Mouse (Mus musculus): ENCODE data around the gene Selenoo.

Gene Selenoo

DNA sequence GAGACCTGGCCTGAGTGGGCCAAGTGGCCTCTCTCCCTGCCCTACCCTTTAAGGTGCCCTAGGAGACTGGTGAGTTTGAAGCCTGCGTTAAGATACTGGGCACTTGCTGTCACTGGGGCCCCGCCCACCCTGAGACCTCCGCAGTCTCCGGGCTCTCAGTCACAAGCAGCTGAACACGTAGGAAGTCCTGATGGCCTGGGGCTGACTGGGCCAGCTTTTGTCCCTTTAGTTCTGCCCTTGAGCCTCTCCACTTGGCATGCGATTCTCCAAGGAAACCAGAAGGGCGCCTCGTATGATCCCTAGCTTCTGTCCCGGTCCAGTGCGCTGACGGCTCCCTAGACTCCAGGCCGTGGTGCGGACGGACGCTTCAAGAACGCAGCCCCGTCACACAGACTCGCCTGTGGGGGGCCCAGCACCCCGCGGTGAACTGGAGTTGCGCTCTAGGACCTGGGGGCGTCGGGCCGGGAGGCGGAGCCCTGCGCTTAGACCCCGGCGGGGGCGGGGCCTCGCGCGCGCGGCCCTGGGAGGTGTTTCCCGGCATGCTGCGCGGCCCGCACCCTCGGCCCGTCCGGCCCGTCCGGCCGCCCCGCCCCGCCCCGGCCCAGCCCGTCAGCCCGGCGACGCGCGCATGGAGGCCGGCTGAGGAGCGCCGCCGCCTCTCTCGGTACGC, 13.3 kb upstream of the Selenoo start:
- DNase-seq (ENCODE audit: low spot score in 2 of 2): peak; percentile 90 to 91

DNA sequence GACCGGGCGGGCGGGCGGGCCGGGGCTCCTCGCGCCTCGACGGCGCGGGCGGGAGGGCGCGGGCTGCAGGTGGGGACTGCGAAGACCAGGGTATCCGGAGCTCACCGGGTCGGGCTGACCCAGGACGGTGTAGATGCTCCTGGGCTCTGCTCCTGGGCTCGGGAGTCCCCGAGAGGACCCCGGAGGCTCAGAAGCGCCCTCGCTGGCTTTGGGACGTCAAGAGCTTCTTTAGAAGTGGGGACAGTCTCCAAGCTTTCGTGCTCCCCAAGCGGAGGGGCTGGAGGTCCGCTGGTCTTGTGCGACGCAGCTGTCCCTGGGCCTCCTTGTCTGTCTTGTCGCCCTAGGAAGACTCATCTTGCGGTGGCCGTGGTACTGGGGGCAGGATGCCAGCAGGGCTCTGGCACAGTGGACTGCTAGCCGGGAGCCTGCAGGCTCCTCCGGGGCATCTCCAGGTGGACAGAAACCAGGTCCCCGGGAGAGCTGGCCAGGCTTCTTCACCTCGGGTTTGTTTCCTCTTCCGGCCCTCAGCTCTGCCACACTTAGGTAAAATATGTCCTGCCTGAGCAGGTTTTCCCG, 12.6 kb upstream of the Selenoo start:
- DNase-seq (ENCODE audit: low spot score in 2 of 2): peak; percentile 68 to 70

GRCm38 (mm10) chr15:89078208-89078836, 10.6 kb upstream of the Selenoo start:
- no peak for DNase-seq (ENCODE audit: low spot score in 2 of 2)

- no peak for DNase-seq (ENCODE audit: low spot score in 2 of 2)
Measured at GRCm38 (mm10) chr15:89083906-89084305, 5.0 kb upstream of the Selenoo start.

DNA sequence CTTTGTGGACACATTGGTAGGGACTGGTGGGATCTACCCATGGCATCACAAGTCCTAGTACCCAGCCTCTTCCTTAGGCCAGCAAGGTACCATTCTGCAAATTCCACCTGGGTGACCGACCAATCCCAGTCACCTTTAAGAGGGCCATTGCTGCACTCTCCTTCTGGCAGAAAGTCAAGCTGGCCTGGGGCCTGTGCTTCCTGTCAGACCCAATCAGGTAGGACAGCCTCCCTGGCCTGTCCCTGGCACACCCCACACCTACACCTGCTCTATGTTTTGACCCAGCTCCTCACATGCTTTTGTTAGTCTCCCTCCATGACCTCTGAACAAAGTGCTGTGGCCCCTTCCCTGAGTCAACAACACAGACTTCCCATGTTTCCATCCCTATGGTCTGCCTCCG, 4.1 kb upstream of the Selenoo start:
- DNase-seq (ENCODE audit: low spot score in 2 of 2): no peak

DNA sequence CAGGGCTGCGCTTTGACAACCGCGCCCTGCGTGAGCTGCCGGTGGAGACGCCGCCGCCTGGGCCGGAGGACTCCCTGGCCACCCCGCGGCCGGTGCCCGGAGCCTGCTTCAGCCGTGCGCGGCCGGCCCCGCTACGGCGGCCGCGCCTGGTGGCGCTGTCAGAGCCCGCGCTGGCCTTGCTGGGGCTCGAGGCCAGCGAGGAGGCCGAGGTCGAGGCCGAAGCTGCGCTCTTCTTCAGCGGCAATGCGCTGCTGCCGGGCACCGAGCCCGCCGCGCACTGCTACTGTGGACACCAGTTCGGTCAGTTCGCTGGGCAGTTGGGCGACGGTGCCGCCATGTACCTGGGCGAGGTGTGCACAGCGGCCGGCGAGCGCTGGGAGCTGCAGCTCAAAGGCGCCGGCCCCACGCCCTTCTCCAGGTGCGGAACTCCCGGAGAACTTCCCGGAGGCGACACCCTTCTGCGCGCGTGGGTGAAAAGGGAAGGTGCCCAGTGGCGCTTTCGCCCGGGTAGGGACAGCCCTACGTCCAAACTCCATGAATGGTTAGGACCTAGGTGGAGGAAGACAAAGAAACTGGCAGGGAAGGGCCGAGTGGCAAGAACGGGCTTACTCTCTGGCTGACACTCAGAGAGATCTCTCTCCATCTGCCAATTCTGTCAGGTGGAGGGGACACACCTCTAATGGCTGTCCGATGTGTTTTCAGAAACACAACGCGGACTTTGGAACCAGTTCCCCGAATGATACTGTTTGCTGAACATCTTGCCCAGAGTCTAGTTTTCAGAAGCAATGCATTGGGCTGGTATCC, 566 bp downstream of the Selenoo start:
- DNase-seq (ENCODE audit: low spot score in 2 of 2): no peak

DNA sequence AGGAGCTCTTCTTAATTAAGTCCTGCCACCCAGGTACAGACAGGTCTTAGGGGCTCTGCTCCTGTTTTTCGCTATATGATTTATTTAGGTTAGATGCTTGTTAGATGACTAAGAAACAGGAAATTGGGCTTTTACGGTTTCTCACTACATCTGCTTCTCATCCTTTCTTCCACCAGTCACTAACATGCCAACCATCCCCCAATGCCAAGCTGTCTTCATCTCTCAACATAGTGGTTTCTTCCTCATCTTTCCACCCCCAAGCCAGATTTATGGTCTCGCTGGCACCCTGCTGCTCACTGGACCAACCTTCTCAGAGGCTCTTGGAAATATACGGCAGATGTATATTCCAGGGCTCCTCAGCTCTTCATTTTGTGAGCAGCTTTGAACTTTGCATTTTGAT, 1.8 kb downstream of the Selenoo start:
- DNase-seq (ENCODE audit: low spot score in 2 of 2): no peak

DNA sequence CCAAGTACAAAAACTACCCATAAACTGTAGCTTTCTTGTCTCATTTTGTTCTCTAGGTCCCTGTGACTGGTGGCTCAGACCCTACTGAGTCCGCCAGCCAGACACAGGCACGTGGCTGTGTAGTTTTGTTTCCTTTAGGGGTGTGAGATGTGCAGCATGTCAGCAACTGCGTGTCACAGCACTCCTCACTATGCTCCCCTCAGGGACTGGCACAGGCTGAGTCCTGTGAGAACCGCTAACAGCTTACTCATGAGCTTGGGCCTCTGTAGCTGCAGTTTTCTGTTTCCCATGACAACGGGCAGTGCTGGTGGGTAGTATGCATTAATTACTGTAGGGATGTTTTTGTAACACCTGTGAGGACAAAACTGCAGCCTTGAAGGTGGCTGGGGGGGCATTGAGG, 3.3 kb downstream of the Selenoo start:
- DNase-seq (ENCODE audit: low spot score in 2 of 2): no peak

DNA sequence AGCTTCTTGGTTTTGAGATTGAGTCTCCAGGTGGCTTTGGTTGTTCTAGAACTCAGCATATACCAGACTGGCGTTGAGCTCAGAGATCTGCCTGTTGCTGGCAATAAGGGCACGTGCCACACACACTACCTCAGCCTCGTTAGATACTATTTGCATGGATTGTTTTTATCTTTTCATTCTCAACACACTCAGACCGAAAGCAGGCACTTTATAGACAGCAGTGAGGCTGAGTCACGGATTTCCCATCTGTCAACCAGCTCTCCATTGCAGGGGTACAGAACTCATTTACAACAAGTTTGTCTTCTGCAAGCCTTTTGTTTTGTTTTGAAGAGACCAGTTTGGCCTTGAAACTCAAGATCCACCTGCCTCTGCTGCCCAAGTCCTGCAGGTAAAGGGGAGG, 8.6 kb downstream of the Selenoo start:
- peak in 1 of 2 experiments; percentile 35 for DNase-seq (ENCODE audit: low spot score in 2 of 2)

DNA sequence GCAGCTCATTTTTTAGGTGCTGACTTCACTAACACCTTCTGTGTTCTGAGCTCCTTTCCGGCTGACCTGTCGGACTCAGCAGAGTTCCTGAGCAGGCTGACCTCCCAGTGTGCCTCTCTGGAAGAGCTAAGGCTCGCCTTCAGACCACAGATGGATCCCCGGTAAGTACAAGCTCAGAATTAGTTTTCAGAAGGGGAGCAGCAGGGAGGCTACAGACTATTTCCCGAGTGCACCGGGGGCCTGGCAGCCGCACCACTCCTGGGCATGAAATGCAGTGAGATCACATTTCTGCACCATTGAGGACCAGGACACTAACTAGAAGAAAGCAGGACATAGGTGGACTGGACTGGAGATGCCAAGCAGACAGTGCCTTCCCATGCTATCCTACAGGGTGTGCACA, 9.7 kb downstream of the Selenoo start:
- DNase-seq (ENCODE audit: low spot score in 2 of 2): no peak

DNA sequence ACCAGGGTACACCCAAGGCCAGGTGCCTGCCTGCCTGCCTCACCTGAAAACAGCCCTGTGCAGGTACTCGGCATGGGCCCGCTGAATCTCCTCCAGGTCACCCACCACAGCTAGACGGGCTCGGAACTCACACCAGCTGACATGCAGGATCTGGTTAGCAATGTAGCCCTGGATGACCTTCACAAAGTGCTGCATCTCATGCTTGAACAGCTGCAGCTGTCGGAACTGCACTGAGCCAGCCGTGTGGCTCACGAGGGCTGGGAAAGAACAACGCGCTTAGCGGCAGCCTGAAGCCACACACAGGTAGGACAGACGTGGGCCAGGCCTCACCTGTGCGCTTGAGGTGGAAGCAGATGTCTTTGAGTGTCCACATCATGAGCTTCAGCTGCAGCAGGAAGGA, 11.9 kb downstream of the Selenoo start:
- DNase-seq (ENCODE audit: low spot score in 2 of 2): peak in 1 of 2 experiments; percentile 34

DNA sequence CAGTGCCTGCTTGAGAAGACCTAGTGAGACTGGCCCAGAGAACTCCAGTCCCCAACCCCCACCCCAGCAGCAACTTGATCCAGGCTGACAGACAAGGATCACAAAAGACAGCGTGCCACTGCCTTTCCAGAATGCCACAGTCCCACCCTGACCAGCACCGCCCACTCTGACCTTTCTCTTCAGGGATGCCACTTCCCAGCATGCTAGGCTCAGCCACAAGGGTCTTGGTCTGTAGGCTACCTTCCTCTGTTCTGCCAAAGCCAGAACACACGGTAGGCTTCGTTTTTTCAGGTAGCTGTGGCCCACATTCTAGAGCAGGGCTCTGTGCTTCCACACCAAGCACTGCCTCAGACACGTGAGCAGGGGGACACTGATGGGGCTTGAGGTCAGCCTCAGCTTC, 13.8 kb downstream of the Selenoo start:
- peak in 1 of 2 experiments; percentile 33 for DNase-seq (ENCODE audit: low spot score in 2 of 2)

- DNase-seq (ENCODE audit: low spot score in 2 of 2): peak; percentile 32 to 33
Measured at GRCm38 (mm10) chr15:89103921-89104320, 15.0 kb downstream of the Selenoo start.

GRCm38 (mm10) chr15:89104425-89104824, 15.5 kb downstream of the Selenoo start:
- peak; percentile 18 to 35 for DNase-seq (ENCODE audit: low spot score in 2 of 2)

DNA sequence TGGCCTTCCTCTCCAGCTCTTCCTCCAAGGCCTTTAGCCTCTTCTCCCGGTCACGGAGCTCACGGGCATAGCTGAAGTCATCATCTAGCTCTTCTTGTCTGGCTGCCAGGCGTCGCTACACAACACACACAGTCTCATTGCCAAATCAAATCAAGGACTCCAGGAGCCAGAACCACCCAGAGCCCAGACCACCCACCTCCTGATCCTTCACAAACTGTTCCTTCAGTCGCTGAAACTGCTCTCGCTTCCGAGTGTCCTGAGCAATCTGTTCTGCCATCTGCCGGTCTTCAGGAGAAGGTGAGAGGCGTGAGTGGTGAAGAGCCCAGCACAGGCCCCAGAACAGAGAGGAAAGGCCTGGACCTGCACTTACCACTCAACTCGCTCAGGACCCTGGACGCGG, 17.2 kb downstream of the Selenoo start:
- DNase-seq (ENCODE audit: low spot score in 2 of 2): peak in 1 of 2 experiments; percentile 39

DNA sequence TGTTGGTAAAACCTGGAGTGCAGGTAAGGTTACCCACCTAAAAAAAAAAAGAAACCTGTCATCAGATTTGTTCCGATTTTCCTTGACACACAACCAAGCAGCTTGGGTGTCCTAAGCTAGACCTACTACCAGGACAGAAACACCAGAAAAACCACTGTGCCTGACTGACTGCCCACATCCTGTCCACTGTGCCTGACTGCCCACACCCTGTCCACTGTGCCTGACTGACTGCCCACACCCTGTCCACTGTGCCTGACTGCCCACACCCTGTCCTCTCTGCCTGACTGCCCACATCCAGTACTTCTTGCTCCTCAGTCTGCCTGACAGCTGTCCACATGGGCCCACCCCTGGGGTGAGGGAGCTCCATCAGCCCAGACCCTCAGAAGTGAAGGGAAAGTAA, 18.1 kb downstream of the Selenoo start:
- DNase-seq (ENCODE audit: low spot score in 2 of 2): no peak

DNA sequence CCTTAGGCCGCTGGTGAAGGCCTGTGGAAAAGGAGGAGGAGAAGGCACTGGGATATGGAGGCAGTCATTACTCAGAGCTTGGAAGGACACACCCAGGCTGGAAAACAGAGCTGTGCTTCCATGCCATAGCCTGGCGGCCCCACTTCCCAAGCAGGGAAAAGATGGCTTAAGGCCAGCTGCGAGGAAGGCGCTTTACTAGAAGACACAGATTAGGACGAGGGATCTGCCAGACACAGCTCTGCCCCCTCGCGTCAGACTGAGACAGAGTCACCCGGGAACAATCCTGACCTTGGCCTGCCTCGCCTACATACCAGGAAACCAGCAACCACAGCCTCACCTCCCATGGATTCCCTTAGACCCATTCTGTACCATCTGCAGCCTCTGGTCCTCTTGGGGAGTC, 21.3 kb downstream of the Selenoo start:
- no peak for DNase-seq (ENCODE audit: low spot score in 2 of 2)

GRCm38 (mm10) chr15:89118007-89118406, 29.1 kb downstream of the Selenoo start:
- no peak for DNase-seq (ENCODE audit: low spot score in 2 of 2)

DNA sequence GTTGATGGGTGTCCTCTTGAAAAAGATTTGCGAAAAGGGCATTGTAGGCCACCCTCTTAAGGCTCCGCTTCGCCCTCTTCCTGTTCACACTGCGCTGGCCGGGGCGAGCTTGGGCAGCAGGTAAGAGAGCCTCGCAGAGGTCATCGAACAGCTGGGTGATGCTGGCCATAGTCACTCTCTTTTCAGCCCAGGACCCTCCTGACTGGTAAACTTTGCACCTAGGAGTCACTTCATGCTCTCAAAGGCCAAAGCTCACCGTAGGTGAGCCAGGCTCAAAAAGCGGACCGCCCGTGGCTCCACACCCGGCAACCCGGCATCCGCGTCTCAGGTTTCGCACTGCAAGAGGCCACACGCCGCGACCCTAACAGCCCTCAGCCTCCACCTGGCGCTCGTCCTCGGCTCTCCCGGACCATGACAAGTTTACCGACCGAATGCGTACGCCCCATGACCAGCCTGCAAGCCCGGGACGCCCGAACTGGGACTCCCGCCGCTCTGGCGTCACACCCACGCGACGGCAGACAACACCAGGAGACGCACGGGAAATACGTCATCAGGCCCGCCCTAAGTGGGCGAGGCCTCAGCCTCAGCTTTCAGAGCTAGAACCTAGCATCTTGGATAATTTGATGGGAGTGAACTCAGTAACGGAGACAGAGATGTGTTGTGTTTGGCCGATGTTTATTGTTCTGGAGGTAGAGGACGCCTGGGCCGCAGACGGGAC, 33.9 kb downstream of the Selenoo start, which contains the start of gene Tubgcp6:
Tubgcp6 (minus strand) TSS at position 464 of the 718 bp plus-strand sequence.
- peak; percentile 97 for DNase-seq (ENCODE audit: low spot score in 2 of 2)

- DNase-seq (ENCODE audit: low spot score in 2 of 2): peak; percentile 74 to 76
Measured at GRCm38 (mm10) chr15:89123595-89123994, 34.7 kb downstream of the Selenoo start.

DNA sequence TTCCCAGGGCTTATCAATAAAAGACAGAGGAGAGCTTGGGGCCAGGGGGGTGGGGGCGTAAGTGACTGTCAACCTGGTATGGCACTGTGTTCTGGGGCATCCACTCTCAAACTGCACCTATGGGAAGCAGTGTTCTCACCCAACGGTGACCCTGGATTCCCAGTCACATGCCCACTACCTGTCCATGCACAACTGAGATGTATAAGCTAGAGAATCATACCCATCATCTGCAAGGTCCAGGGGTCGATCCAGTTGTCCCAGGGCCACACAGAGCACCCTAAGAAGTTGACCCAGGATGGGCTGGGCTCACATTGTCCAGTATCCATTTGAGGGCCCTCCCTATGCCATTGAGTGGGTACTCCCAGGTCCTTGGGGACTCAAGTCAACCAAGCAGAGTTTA, 35.4 kb downstream of the Selenoo start:
- DNase-seq (ENCODE audit: low spot score in 2 of 2): peak in 1 of 2 experiments; percentile 34

DNA sequence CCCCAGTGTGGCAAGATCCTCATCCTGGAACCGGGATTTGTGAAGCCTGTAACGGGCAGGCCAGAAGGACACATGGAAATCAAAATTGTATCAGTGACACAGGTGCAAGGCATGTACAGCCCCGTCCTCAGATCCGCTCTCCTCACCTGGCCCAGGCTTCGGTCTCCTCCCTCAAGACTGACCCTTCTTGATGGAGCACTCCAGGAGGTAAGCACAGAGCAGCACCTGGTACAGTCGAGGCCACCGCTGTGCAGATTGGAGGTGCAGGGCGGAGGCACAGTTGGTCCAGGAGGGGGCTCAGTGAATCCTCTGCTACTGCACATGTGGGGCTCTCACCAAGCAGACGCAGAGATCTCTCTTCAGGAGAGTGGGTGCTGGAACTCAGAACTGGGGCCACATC, 36.5 kb downstream of the Selenoo start:
- DNase-seq (ENCODE audit: low spot score in 2 of 2): peak in 1 of 2 experiments; percentile 25

Data from right cerebral cortex, postnatal 10 days (tissue).